ENCODE assay signal across 20 mouse cellular contexts in genomic region chr10:94038366-94039260, GRCm38 (mm10). TPM values are rescaled to one million over a fixed set of nuclear protein-coding genes. Genes with fewer than 3 reads are reported as not detected.
A peak's percentile ranks its signal among the peaks of the same experiment; 100 is the strongest.
DNase-seq lines count a peak whose midpoint lies in the region; ATAC-seq and TF ChIP-seq lines count a peak whose summit lies in the region.
"Had no signal": no experiment of that assay in that cellular context is flagged by ENCODE, and none has a peak within 500 bp of the region (broad histone marks: within the 10 kb centered on the region; RNA-seq: fewer than 3 reads in every experiment).

No protein-coding gene starts in this region.

- H3K9ac ChIP-seq in hindbrain, embryonic 15.5 days = no peak overlapping the region
- no peak overlapping the region for H3K9ac ChIP-seq in hindbrain, embryonic 12.5 days
- no peak overlapping the region for H3K9ac ChIP-seq in lung, postnatal 0 days (replicated peaks; ENCODE audit: low read depth)
- H3K9ac ChIP-seq in CH12.LX (ENCODE audit: insufficient read depth, low read depth) = no peak overlapping the region
- H3K9ac ChIP-seq: forebrain, embryonic 12.5 days; heart, embryonic 12.5 days; liver, embryonic 13.5 days; midbrain, embryonic 15.5 days had no signal

- H3K27ac ChIP-seq in hindbrain, embryonic 15.5 days (replicated peaks) = no peak overlapping the region
- no peak overlapping the region for H3K27ac ChIP-seq in hindbrain, embryonic 12.5 days
- H3K27ac ChIP-seq in lung, postnatal 0 days (ENCODE audit: low read length) = no peak overlapping the region
- H3K27ac ChIP-seq in CH12.LX (ENCODE audit: insufficient read depth, low read depth) = no peak overlapping the region
- H3K27ac ChIP-seq in thymus, adult 2 months (ENCODE audit: control insufficient read depth, insufficient read depth, low read length) = no peak overlapping the region
- H3K27ac ChIP-seq: forebrain, embryonic 12.5 days; liver, embryonic 13.5 days; midbrain, embryonic 15.5 days had no signal

- peaks cover 16% of the 10 kb centered on the region for H3K4me1 ChIP-seq in hindbrain, embryonic 15.5 days (replicated peaks)
- H3K4me1 ChIP-seq in hindbrain, embryonic 12.5 days = peaks cover 11% of the 10 kb centered on the region
- H3K4me1 ChIP-seq in lung, postnatal 0 days (ENCODE audit: insufficient read depth, low read depth, low read length) = peaks cover 8% of the 10 kb centered on the region
- peaks cover 0 to 30% of the 10 kb centered on the region in 2 experiments; a peak in 2 of 4 replicates for H3K4me1 ChIP-seq in CH12.LX (ENCODE audit: control insufficient read depth in 1 of 2, insufficient read depth in 2 of 2)
- H3K4me1 ChIP-seq in thymus, adult 2 months (replicated peaks; ENCODE audit: control insufficient read depth, insufficient read depth, low read length) = peaks cover 5% of the 10 kb centered on the region

- no peaks in the 10 kb centered on the region for H3K36me3 ChIP-seq in hindbrain, embryonic 15.5 days
- H3K36me3 ChIP-seq in hindbrain, embryonic 12.5 days = no peaks in the 10 kb centered on the region
- no peaks in the 10 kb centered on the region for H3K36me3 ChIP-seq in lung, postnatal 0 days (ENCODE audit: insufficient read depth, low read length)
- H3K36me3 ChIP-seq in CH12.LX (replicated peaks in 1 of 2; ENCODE audit: control insufficient read depth in 1 of 2, insufficient read depth in 1 of 2, low read length in 1 of 2) (peaks cover under 1 to 11% of the 10 kb centered on the region in 2 experiments), myocyte (ENCODE audit: control insufficient read depth, insufficient read depth) (no peaks in the 10 kb centered on the region)
- H3K36me3 ChIP-seq in thymus, adult 2 months (ENCODE audit: control insufficient read depth, insufficient read depth, low read length) = no peaks in the 10 kb centered on the region
- H3K36me3 ChIP-seq: forebrain, embryonic 12.5 days; heart, embryonic 12.5 days; midbrain, embryonic 15.5 days had no signal

- in situ Hi-C loops in CH12.LX (cut with MboI; ENCODE audit: low pct_ligation_motif_present, low pct_unique_long_range_greater_than_20kb, low sequenced_read_pairs) = loop anchor here (5.0 kb wide), 1 partner anchor 69 kb away; no protein-coding TSS in a partner anchor

- no peak overlapping the region for H3K4me3 ChIP-seq in hindbrain, embryonic 15.5 days
- H3K4me3 ChIP-seq in hindbrain, embryonic 12.5 days = no peak overlapping the region
- H3K4me3 ChIP-seq in lung, postnatal 0 days (ENCODE audit: low read depth, low read length) = no peak overlapping the region
- peak overlapping the region in 1 of 3 experiments; percentile 93 for H3K4me3 ChIP-seq in CH12.LX (replicated peaks in 1 of 3; ENCODE audit: low read depth in 2 of 3, low read length in 2 of 3, poor library complexity in 1 of 3)
- no peak overlapping the region for H3K4me3 ChIP-seq in myocyte
- H3K4me3 ChIP-seq in thymus, adult 2 months (ENCODE audit: control insufficient read depth, insufficient read depth, low read length) = no peak overlapping the region
- H3K4me3 ChIP-seq: forebrain, embryonic 12.5 days; heart, embryonic 12.5 days; liver, embryonic 13.5 days; megakaryocyte, embryonic 14.5 days; midbrain, embryonic 15.5 days had no signal

- H3K4me2 ChIP-seq in hindbrain, embryonic 15.5 days = 0 out of 2 replicates have a peak overlapping the region, but pooled peaks have one; percentile 6
- no peak overlapping the region for H3K4me2 ChIP-seq in hindbrain, embryonic 12.5 days (replicated peaks)
- H3K4me2 ChIP-seq in lung, postnatal 0 days (replicated peaks; ENCODE audit: low read depth, low read length) = no peak overlapping the region
- peak overlapping the region; percentile 97 for H3K4me2 ChIP-seq in CH12.LX (ENCODE audit: insufficient read depth, low read depth, poor library complexity, severe bottlenecking)
- H3K4me2 ChIP-seq in myocyte (ENCODE audit: low read depth) = peak overlapping the region; percentile 53
- H3K4me2 ChIP-seq: forebrain, embryonic 12.5 days; heart, embryonic 12.5 days; midbrain, embryonic 15.5 days had no signal

- H3ac ChIP-seq in myocyte (ENCODE audit: control insufficient read depth, insufficient read length) = no peak overlapping the region

- no peak for ATAC-seq in hindbrain, embryonic 15.5 days (ENCODE audit: low FRiP score, low read depth)
- ATAC-seq in hindbrain, embryonic 12.5 days (ENCODE audit: low FRiP score) = no peak
- no peak for ATAC-seq in lung, postnatal 0 days
- ATAC-seq: CD4-positive, CD25-positive, alpha-beta regulatory T cell, adult 4 months; midbrain, embryonic 15.5 days had no signal

- no peaks in the 10 kb centered on the region for H3K9me3 ChIP-seq in hindbrain, embryonic 15.5 days
- no peaks in the 10 kb centered on the region for H3K9me3 ChIP-seq in hindbrain, embryonic 12.5 days (replicated peaks)
- no peaks in the 10 kb centered on the region for H3K9me3 ChIP-seq in lung, postnatal 0 days (ENCODE audit: low read length)
- H3K9me3 ChIP-seq in CH12.LX (replicated peaks; ENCODE audit: low read length) = peaks cover 3% of the 10 kb centered on the region
- H3K9me3 ChIP-seq: forebrain, embryonic 12.5 days; heart, embryonic 12.5 days; liver, embryonic 13.5 days; midbrain, embryonic 15.5 days had no signal

- H3K79me2 ChIP-seq in CH12.LX (replicated peaks; ENCODE audit: control insufficient read depth, extremely low read depth, insufficient read depth, poor library complexity, severe bottlenecking) (peaks cover 62% of the 10 kb centered on the region), myocyte (ENCODE audit: control insufficient read depth, insufficient read depth) (peaks cover 29% of the 10 kb centered on the region)

- WGBS in hindbrain, embryonic 15.5 days = 67% methylated on average over 7 of the region's 7 CpGs
- WGBS in hindbrain, embryonic 12.5 days = 71% methylated on average over 7 of the region's 7 CpGs
- WGBS in lung, postnatal 0 days = 60% methylated on average over 7 of the region's 7 CpGs
- WGBS in thymus, adult 2 months = 59% methylated on average over 7 of the region's 7 CpGs

- peak; percentile 35 for DNase-seq in lung, postnatal 0 days (ENCODE audit: low spot score)
- no peak for DNase-seq in lung, postnatal 14 days
- DNase-seq in CH12.LX (ENCODE audit: extremely low read depth) = no peak
- no peak for DNase-seq in thymus, adult 2 months
- no peak for DNase-seq in urinary bladder, postnatal 36 days (ENCODE audit: low spot score in 2 of 2)
- DNase-seq: adrenal gland, adult 2 months; cerebellum, postnatal 10 days; gastrocnemius, postnatal 25 days; heart, postnatal 4 days; kidney, adult 8-10 months; liver, embryonic 13.5 days; right cerebral cortex, postnatal 14 days had no signal

- TF ChIP-seq CTCF in lung, postnatal 0 days (IDR thresholded peaks at IDR 0.05) = no peak
- no peak for TF ChIP-seq CTCF in CH12.LX (conservative IDR thresholded peaks at IDR 0.05 in 1 of 2, IDR thresholded peaks at IDR 0.05 in 1 of 2; ENCODE audit: low read depth in 2 of 2, low read length in 2 of 2)
- no peak for TF ChIP-seq CTCF in thymus, adult 2 months (IDR thresholded peaks at IDR 0.05; ENCODE audit: borderline replicate concordance, control insufficient read depth, extremely low read depth, insufficient read depth, low read length, poor library complexity)

- dilution Hi-C loops in CH12.LX (cut with MboI; ENCODE audit: extremely low pct_ligation_motif_present, extremely low pct_unique_long_range_greater_than_20kb, low sequenced_read_pairs) = no loop called here

- no peak for TF ChIP-seq RAD21 in CH12.LX (IDR thresholded peaks at IDR 0.05; ENCODE audit: low read depth, low read length)

- no peaks in the 10 kb centered on the region for H3K27me3 ChIP-seq in hindbrain, embryonic 15.5 days
- no peaks in the 10 kb centered on the region for H3K27me3 ChIP-seq in hindbrain, embryonic 12.5 days
- H3K27me3 ChIP-seq in lung, postnatal 0 days (replicated peaks; ENCODE audit: insufficient read depth, low read length) = no peaks in the 10 kb centered on the region
- H3K27me3 ChIP-seq in CH12.LX (replicated peaks) (no peaks in the 10 kb centered on the region), myocyte (ENCODE audit: control insufficient read depth, insufficient read depth, insufficient read length) (no peaks in the 10 kb centered on the region)
- H3K27me3 ChIP-seq in thymus, adult 2 months (ENCODE audit: control insufficient read depth, insufficient read depth, low read length) = no peaks in the 10 kb centered on the region
- H3K27me3 ChIP-seq: heart, embryonic 12.5 days; liver, embryonic 13.5 days; midbrain, embryonic 15.5 days had no signal

- TF ChIP-seq POLR2A in CH12.LX (IDR thresholded peaks at IDR 0.05; ENCODE audit: low read depth, low read length) = no peak
- TF ChIP-seq POLR2A in myocyte (IDR thresholded peaks at IDR 0.05; ENCODE audit: insufficient read length, low read depth) = no peak
- no peak for TF ChIP-seq POLR2A in thymus, adult 2 months (IDR thresholded peaks at IDR 0.05; ENCODE audit: control insufficient read depth, extremely low read depth, insufficient read depth, low read length, poor library complexity)

- no peak for TF ChIP-seq EP300 in lung, postnatal 0 days (IDR thresholded peaks at IDR 0.05)
- TF ChIP-seq EP300 in CH12.LX (IDR thresholded peaks at IDR 0.05; ENCODE audit: low read length) = no peak

TF ChIP-seq in CH12.LX, 34 proteins besides CTCF, POLR2A, EP300 and RAD21 (continues in another document):
- peak; percentile 19; the same call in 1 of the 2 replicates for TF ChIP-seq USF1 (IDR thresholded peaks at IDR 0.05; ENCODE audit: low read depth, low read length)

TF ChIP-seq in myocyte, 11 proteins besides CTCF, POLR2A, EP300 and RAD21 (continues in another document):
- peak in 1 of 3 experiments; percentile 8 for TF ChIP-seq MYOG (IDR thresholded peaks at IDR 0.05; ENCODE audit: control insufficient read depth in 1 of 3, insufficient read depth in 1 of 3, insufficient read length in 2 of 3, low read depth in 2 of 3)

RNA-seq across cellular contexts. Expression of gene Fgd6, which starts 2.8 kb away (rescaled TPM):
- polyA plus RNA-seq in hindbrain, embryonic 15.5 days (2015; fragmentation: Nextera tagmentation; extraction: Ambion mirVana) = 2.4 and 3.0 TPM in 2 replicates
- polyA plus RNA-seq in hindbrain, embryonic 12.5 days (2016; fragmentation: Nextera tagmentation; extraction: Ambion mirVana) = 5.2 TPM in 2 replicates
- polyA plus RNA-seq in lung, postnatal 0 days (2015; fragmentation: Nextera tagmentation; extraction: Ambion mirVana) = 3.2 and 4.1 TPM in 2 replicates
- total RNA-seq in CH12.LX (2012; rRNA removed) = 5.0 and 7.2 TPM in 2 replicates
- total RNA-seq in CH12.LX (2014; rRNA removed) = 3.0 and 3.3 TPM in 2 replicates
- polyA plus RNA-seq in CH12.LX (2012; ENCODE audit: insufficient read length, low read depth) = 4.7 and 5.0 TPM in 2 replicates
- polyA plus RNA-seq in myocyte (2012; fragmentation: generic; extraction: Trizol) = 1.7 TPM
- 1.7 and 2.0 TPM in 2 replicates for polyA plus RNA-seq in thymus, adult 2 months (2012; rRNA removed)

RNA-seq across cellular contexts. Expression of gene Vezt, which starts 3.0 kb away (rescaled TPM):
- 51.3 and 55.3 TPM in 2 replicates for polyA plus RNA-seq in hindbrain, embryonic 15.5 days (2015; fragmentation: Nextera tagmentation; extraction: Ambion mirVana)
- 58.1 and 69.1 TPM in 2 replicates for polyA plus RNA-seq in hindbrain, embryonic 12.5 days (2016; fragmentation: Nextera tagmentation; extraction: Ambion mirVana)
- polyA plus RNA-seq in lung, postnatal 0 days (2015; fragmentation: Nextera tagmentation; extraction: Ambion mirVana) = 14.3 and 17.7 TPM in 2 replicates
- 18.0 and 18.8 TPM in 2 replicates for total RNA-seq in CH12.LX (2012; rRNA removed)
- total RNA-seq in CH12.LX (2014; rRNA removed) = 17.2 and 18.4 TPM in 2 replicates
- 21.2 and 26.5 TPM in 2 replicates for polyA plus RNA-seq in CH12.LX (2012; ENCODE audit: insufficient read length, low read depth)
- 16.8 TPM for polyA plus RNA-seq in myocyte (2012; fragmentation: generic; extraction: Trizol)
- 15.8 and 18.4 TPM in 2 replicates for polyA plus RNA-seq in thymus, adult 2 months (2012; rRNA removed)

Comparison
In these comparisons a context has a peak if more than half of its experiments do, and no peak if none do; other contexts are left out.
1. H3K4me2 ChIP-seq: peak in hindbrain, embryonic 15.5 days (single experiment), CH12.LX (single experiment) and myocyte (single experiment); none in hindbrain, embryonic 12.5 days (single experiment) and lung, postnatal 0 days (single experiment).